Mouse (Mus musculus) thymus, postnatal 4 days (tissue): Measurements from ENCODE around the gene Plxnc1.

Source experiments
- DNase-seq: peaks from one replicate; pipeline ENCODE4 v3.0.0; 2021

Gene Plxnc1

GRCm38 (mm10) chr10:94865206-94865605, 79.4 kb downstream of the Plxnc1 start:
- peak; percentile 46 for DNase-seq

DNA sequence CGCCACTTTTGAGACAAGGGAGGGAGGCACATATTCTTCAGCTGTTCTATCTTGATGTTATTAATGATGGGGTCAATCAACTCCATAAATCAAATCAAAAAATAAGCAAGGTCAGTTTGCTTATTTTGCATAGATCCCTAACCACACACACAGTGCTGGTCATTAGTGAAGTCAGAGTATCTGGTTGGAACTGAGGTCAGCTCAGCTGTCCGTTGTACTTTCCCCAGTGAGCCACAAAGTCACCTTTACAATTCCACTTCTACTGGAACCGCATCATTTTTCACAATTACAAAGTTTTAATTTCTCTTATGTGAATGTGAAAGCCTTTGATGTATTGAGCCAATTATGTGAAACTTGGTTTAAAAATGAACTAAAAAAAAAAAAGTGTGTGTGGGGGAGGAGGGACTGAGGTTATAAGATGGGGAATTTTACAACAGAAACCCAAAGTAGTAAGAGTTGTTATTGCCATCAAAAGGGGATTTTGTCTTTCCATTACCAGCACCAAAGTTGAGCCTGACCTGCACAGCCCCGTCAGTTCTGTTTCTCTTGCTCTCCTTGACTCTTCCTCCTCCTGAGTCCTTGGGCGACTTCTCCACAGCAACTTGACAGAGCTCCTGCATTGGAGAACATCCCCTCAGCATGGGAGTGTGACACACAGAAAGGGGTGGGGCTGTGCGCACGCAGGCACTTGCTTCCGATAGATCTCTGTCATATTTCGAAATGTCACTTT, 80.3 kb downstream of the Plxnc1 start:
- DNase-seq: peak; percentile 29

- DNase-seq: no peak
These were observed 81.4 kb downstream of the Plxnc1 start for GRCm38 (mm10) chr10:94863251-94863650.

GRCm38 (mm10) chr10:94860870-94861269, 83.8 kb downstream of the Plxnc1 start:
- no peak for DNase-seq

DNA sequence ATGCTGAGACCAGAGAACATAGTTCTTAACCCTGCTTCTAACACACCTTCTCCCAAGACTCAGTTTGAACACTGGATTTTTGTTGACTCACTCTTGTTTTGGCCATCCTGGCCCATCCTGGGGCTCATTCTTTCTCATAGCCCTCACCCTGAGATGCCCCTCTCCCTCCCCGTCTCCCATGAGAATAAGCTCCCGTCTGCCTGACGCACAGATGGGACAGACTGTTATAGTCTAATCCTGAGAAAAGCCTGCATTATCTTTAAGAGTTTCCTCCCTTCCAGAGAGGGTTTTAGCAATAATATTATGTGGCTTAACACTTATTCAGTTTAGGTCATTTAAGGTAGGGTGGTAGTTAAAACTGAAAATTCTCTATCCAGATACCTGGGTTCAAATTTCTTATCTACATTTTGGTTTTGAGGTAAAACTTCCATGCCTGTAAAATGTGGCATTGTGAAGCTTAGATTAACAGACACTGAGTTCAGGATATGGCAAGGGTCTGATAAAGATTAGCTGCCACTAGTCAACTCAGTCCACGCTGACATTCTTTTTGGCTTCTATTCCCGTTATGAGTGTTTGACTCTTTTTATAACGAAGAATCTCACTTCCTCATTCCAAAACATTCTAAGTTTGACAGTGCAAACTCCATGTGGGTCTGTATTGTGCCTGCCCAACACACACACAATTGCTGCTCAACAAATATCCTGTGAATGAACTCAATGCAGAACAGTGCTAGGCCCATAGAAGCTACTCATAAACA, 86.2 kb downstream of the Plxnc1 start:
- DNase-seq: no peak

- no peak for DNase-seq
These were observed 94.1 kb downstream of the Plxnc1 start for GRCm38 (mm10) chr10:94850565-94850964.

GRCm38 (mm10) chr10:94849930-94850329, 94.7 kb downstream of the Plxnc1 start:
- DNase-seq: no peak

DNA sequence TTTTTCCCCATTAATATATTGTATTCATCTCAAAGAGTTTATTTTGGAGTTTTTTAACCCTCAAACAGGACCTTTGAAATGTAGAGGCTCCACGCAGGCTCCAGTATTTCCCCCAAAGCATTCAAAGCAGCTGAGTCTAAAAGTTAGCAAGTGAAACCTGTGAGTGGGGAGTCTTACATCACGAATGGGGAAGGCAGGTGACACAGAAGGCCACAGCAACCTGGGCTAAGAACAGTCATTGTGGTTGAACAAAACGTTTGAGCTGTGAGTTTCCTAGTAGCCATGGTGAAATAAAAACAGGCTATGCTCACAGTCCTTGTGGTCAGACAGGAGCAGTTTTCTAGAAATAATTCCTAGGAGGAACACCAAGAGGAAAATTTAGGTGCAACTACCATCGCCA, 95.3 kb downstream of the Plxnc1 start:
- no peak for DNase-seq

GRCm38 (mm10) chr10:94848344-94848743, 96.3 kb downstream of the Plxnc1 start:
- peak; percentile 47 for DNase-seq

GRCm38 (mm10) chr10:94846501-94847105, 98.0 kb downstream of the Plxnc1 start:
- no peak for DNase-seq

GRCm38 (mm10) chr10:94844692-94845091, 99.9 kb downstream of the Plxnc1 start:
- DNase-seq: no peak

- no peak for DNase-seq
These were observed 108.8 kb downstream of the Plxnc1 start for GRCm38 (mm10) chr10:94835874-94836273.

- peak; percentile 79 for DNase-seq
These were observed 115.2 kb downstream of the Plxnc1 start for GRCm38 (mm10) chr10:94829407-94829806.

- DNase-seq: no peak
These were observed 115.9 kb downstream of the Plxnc1 start for GRCm38 (mm10) chr10:94828734-94829230.

DNA sequence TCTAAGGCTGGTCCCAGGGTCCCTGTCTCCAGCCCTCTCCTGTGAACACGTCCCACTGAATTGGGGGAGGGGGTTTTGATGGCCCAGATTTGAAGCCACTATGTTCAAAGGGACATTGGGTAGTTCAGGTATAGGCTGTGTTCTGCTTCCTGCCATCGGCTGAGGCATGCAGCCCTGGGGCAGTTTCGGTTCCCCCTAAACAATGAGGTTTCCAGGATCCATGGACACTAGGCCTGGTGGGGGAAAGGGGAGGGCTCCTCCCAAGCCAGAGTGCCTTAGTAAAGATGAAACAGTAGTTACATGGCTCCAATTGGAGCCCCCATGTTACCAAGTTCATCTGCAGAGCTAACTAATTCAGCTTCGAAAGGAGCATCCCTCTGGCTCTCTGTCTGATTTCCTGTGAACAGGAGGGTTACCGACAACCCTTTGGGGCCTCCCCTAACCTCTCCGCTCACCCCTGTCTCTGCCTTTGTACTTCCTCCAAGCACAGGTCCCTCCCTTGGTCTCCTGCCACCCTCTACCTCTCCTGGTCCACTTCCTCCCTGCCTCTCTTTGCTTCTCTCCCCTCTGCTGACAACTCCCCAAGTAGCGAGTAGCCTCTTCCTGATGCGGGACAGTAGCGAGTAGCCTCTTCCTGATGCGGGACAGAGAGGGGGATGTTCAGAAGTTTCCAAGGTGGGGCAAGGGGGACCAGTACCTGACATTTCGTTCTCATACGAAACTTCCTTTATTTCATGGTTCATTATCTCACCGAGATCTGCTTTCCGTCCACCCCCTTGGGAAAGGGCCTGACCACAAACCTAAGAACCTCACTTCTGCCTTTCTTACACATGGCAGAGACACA, 116.5 kb downstream of the Plxnc1 start:
- DNase-seq: peak; percentile 59

DNA sequence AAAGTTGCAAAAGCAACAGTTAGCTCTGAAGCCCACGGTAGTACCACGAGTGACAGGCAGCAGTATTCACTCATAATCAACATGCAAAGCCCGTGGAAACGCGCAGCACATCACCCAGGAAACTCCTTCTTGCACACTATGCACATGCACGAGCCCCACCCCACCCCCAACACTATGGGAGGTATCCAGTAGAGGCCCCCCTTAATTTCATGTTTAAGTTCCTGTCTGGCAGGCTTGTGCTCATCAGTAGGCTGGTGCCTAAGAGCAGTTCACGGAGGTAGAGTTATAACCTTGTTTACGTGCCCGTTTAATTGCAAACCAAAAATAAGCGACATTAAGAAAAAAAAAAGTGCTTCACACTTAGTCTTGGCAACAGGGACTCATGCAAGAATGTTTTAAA, 117.3 kb downstream of the Plxnc1 start:
- DNase-seq: peak; percentile 68

- no peak for DNase-seq
These were observed 118.2 kb downstream of the Plxnc1 start for GRCm38 (mm10) chr10:94826436-94826835.

DNA sequence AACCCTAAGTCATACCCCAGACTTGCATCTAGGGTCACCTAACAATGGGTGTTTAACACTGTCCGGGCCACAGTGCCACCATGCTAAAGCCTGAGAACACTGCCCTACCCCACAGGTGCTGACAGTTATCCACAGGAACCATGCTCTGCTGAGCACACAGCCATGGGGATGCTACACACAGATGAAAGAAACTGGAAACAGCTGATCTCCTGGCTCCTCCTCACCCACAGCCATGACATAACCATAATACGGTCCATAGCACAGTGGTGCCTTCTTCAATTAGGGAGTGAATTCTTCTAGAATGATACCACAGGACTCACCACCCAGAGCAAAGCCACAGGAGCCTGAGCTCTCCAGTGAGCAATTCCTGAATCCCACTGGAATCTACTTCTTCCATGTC, 118.7 kb downstream of the Plxnc1 start:
- no peak for DNase-seq

GRCm38 (mm10) chr10:94823971-94824760, 120.5 kb downstream of the Plxnc1 start:
- DNase-seq: no peak

- no peak for DNase-seq
These were observed 125.6 kb downstream of the Plxnc1 start for GRCm38 (mm10) chr10:94818781-94819665.

- DNase-seq: no peak
These were observed 126.5 kb downstream of the Plxnc1 start for GRCm38 (mm10) chr10:94818127-94818526.
